Mouse (Mus musculus): ENCODE measurements around the gene Fitm1.

The Fitm1 gene

DNA sequence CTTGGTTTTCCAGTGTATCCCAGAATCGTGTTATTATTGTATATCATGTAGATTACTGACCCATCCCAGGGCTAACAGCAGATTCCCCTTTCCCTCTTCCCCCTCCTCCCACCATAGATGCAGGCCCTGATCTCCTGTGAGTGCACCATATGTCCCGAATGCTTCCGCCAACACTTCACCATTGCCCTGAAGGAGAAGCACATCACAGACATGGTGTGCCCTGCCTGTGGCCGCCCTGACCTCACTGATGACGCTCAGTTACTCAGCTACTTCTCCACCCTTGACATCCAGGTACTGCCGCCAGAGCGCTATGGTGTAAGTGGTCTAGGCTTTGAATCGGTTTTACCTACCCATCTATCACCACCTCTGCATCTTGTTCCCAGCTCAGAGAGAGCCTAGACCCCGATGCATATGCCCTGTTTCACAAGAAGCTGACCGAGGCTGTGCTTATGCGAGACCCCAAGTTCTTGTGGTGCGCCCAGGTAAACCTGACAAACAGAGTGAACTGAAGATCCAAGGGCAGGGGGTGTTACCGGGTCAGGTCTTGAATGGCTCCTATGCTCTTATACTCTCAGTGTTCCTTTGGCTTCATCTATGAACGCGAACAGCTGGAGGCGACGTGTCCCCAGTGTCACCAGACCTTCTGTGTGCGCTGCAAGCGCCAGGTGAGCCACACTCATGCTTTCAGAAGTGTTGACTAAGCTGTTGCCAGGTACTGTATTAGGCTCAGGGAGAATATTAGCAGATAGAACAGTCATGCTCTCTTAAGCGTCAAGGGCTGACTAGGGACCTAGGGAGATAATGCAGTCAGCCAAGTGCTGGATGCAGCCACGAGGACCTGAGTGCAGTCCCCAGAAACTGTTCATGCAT lies 23.3 kb downstream of the Fitm1 start:
- DNase-seq = no peak

DNA sequence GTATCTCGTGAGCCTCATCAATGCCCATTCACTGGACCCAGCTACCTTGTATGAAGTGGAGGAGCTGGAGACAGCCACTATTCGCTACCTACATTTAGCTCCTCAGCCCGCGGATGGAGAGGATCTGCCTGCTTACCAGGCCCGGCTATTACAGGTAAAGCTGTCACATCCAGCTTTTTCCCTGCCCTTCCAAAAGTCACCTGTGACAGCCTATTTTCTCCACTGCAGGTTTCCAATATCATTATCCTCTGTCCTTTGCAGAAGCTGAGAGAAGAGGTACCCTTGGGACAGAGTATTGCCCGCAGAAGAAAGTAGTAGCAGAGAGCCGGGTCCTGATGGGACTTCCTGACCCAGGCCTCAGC lies 27.8 kb downstream of the Fitm1 start, which contains the start of gene Irf9:
Gene Irf9 (plus strand): TSS at position 301 of the 362 bp plus-strand sequence.
- DNase-seq = no peak

DNA sequence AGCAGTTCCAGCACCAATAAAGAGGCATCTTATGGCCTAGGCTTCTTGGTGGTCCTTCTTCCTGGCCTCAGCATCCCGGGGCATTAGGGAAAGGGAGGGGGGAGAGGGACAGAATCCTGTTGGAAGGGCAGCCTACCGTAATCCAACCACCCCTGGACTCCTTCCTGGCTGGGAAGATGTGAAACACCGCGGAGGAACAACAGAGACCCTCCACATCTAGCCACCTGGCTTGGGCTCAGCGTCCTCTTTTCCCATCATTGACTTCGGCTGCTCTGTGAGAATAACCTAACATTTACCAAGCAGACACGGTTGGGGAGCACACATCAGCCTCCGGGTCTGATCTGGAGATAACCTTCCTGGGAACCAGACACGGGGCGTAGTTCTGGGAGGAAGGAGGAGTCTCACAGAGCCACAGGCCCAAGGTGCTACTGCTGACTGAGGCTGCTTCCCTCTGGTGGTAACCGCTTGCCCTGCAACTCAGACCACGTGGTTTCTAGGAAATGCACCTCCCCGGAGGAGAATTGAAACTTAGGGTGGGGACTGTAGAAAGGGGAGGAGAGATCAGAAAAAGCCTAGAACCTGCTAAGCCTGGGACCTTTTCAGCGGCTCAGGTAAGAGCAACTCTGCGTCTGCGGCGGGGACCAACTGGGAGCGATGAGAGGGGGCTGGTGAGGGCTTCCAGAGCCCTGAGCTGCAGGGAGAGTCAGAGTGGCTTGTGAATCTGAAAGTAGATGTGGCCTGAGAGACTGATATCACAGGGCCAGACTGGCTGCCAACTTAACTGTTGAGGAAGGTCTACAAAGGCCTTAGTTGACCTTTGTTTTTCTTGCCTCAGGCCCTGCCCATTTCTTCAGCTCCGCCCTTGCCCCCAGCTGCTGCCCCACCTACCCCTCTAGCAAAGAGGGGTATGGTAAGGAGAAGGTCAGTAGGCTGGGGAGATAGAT lies 28.5 kb downstream of the Fitm1 start:
- peak; percentile 87 for DNase-seq

DNA sequence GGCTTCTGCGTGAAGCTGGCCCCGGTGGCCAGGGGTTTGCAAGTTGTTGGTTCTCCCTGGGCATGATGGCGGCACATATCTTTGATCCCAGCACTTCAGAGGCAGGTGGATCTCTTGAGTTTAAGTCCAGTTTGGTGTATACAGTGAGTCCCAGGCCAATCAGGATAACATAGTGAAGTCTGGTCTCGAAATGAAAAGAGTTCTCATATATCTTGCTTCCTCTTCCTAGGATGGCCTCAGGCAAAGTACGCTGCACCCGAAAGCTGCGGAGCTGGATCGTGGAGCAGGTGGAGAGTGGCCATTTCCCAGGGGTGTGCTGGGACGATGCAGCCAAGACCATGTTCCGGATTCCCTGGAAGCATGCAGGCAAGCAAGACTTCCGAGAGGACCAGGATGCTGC lies 29.4 kb downstream of the Fitm1 start:
- DNase-seq = no peak

DNA sequence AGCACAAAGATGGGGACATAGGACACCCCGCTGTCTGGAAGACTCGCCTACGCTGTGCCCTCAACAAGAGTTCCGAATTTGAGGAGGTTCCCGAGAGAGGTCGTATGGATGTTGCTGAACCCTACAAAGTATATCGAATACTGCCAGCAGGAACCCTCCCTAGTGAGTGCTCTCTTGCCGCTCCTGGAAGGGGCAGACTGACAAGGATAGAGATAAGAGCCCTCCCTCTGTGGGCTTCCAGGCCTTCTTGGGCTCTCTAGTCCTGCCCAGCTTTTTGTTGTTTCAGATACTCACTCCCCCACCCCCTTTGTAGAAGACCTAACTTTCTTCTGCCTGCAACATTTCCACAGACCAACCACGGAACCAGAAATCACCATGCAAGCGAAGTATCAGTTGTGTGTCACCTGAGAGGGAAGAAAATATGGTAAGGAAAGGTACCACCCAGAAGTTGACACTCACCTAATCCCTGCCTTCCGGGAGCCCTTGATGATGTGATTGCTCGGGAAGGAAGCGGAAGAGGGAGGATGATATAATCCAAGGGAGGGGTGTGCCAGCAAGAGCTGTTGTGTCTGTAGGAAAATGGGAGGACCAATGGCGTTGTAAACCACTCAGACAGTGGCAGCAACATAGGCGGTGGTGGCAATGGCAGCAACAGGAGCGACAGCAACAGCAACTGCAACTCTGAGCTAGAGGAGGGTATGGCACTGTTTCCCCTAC lies 30.5 kb downstream of the Fitm1 start:
- no peak for DNase-seq

DNA sequence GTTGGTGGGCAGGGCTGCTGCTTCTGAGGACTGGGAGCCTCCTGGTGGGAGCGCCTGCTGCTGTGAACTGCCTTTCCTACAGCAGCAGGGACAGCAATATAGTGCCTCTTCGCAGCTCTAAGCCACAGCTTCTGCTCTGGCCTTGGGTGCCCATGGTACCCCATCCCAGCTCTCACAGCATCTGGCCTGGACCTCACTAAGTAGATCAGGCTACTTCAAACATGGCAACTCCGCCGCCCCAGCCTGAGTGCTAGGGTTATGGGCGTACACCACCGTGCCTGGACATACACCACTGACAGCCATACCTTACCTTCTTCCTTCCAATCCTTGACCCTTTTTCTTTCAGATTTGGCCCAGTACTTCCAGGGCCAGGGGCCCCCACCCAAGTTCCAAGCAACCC lies 32.9 kb downstream of the Fitm1 start:
- no peak for DNase-seq

DNA sequence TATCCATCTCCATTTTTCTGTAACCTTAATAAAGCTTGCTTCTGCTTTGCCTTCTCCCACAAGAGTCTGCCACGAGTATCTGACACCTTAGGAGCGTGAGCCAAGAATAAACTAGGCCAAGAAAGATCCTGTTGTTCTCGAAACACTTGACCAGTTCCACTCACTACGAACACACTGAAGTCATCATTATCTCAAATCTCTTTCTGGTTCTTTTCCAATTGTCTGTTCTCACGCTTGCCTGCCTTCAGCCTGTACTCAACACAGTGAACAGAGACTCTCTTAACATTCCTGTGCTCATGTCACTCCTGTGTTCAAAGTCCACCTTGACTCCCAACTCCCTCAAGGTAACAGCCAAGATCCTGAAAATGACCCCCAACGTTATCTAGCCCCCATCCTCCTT lies 37.9 kb downstream of the Fitm1 start:
- no peak for DNase-seq

DNA sequence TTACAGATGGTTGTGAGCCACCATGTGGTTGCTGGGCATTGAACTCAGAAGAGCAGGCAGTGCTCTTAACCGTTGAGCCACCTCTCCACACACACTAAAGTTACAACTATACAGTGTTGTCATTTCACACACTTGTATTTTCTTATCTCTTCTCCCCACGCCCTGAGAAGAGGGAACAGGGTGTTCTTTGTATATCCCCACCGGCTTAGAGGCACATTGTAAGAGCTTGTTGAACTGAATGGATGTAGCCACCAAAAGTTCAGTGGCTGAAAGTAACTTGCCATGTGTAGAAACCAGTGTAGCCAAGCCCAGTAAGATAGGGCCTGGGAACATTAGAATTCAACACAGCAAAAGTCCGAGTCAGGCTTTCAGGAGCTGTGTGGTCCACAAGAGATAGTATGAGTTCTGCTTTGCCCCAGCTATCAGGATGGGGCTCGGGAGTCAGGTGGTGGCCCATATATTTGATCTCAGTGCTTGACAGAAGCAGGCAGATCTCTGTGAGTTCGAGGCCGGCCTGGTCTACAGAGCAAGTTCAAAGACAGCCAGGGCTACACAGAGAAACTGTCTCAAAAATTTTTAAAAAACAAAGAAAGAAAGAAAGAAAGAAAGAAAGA lies 39.3 kb downstream of the Fitm1 start:
- no peak for DNase-seq

DNA sequence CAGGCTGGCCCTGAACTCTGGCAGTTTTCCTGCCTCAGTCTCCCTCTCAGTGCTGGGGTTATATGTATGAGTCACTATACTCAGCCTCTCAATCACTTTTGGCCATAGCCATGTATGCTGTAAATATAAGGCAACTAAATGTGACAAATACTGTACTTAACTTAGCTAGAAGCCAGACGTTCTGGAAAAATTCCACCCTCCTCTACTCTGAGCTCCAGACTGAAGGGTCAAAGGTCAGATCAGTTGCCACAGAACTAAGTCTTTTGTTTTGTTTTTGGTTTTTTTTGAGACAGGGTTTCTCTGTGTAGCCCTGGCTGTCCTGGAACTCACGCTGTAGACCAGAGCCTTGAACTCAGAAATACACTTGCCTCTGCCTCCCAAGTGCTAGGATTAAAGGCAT lies 40.5 kb downstream of the Fitm1 start:
- DNase-seq = no peak

DNA sequence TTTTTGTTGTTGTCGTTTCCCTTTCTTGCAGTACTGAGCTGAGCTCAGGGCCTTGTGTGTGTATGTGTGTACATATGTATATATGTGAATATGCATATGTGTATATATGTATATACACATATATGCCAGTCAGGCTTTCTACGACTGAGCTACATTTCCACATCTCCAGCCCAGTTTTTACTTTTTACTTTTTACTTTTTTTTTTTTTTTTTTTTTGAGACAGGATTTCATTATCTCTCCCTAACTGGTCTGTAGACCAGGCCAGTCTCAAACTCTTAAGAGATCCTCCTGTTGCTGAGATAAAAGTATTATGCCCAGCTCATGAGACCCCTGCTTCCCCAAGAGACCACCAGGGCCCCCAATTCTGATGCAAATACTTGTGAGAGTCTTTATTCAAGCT lies 41.4 kb downstream of the Fitm1 start:
- no peak for DNase-seq

DNA sequence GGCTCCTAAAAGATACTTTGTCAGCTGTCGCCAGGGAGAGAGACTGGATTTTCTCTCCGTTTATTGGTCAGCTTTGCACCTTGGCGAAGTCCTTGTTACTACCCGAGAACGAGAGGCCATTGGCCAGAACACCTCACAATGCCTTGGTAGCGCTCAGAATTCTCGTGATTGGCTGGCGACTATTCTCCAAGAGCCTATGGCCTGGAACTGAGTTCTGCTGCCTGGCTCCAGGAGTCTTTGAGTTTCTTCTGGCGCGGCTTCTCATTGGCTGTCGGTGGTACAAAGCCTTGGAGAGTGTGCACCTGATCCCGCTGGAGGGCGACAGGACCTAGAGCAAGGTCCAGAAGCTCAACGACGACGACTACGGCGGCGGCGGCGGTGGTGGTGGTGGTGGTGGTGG lies 42.4 kb downstream of the Fitm1 start, which contains the start of gene Rec8:
Gene Rec8 (plus strand): TSS at position 216 of the 400 bp plus-strand sequence.
- DNase-seq = peak; percentile 90

DNA sequence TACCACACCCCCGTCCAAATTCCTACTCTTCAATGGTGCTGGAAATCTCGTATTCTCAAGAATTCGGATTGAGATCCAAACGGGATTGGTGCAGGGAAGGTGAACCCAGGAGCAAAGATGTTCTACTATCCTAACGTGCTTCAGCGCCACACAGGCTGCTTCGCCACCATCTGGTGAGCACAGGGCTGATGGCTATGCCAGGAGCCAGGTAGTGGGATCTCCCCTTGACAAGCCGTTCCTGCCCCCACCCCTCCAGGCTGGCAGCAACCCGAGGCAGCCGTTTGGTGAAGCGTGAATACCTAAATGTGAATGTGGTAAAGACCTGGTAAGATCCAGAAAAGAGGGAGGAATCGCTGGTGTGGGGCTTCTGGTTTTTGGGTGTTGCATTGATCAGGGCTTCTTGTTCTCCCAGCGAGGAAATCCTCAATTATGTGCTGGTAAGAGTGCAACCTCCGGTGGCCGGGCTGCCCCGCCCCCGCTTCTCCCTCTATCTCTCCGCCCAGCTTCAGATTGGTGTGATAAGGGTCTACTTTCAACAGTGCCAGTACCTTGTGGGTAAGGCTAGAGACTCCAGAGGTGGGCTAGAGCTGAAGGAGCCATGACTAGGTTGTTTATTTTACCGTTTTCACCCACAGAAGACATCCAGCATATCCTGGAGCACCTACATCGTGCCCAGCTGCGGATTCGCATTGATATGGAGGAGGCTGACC lies 43.2 kb downstream of the Fitm1 start:
- peak; percentile 57 for DNase-seq

Data from cerebellum, adult 9-11 months (tissue).